Mouse (Mus musculus) layer of hippocampus, adult 8-10 months (tissue): ENCODE data around the gene Zfp609. TPM values are rescaled to one million over a fixed set of nuclear protein-coding genes. Genes with fewer than 3 reads are reported as not detected.
A peak's percentile ranks its signal among the peaks of the same experiment; 100 is the strongest.
"Not testable (repeated sequence)": the region's sequence is repeated elsewhere in the genome, so short reads cannot be mapped to it uniquely, and the experiment has no call there.

Experiments
- DNase-seq, 2 experiments: peaks; one replicate each; pipeline ENCODE4 v3.0.0; 2022; ENCODE audit warnings: low spot score in 2 of 2
- total RNA-seq, 4 experiments: library from RNA; stranded (reverse); gene quantifications; 2 replicates each; pipeline ENCODE4 v1.2.4; 2022

Gene Zfp609
- total RNA-seq, 4 experiments from 2014 or later, result 44.8 to 56.2 (median 50.2) TPM

GRCm38 (mm10) chr9:65676358-65677118, 150.8 kb downstream of the Zfp609 start:
- peak; percentile 93 to 94 for DNase-seq

GRCm38 (mm10) chr9:65675461-65676357, 151.7 kb downstream of the Zfp609 start:
- no peak for DNase-seq

- no peak for DNase-seq
Observed at GRCm38 (mm10) chr9:65672996-65673395, 154.4 kb downstream of the Zfp609 start.

- no peak for DNase-seq
Observed at GRCm38 (mm10) chr9:65671431-65671931, 155.9 kb downstream of the Zfp609 start.

GRCm38 (mm10) chr9:65667701-65668100, 159.7 kb downstream of the Zfp609 start, which contains the start of gene Oaz2:
Gene Oaz2 (plus strand): TSS chr9:65668001.
- DNase-seq, result no peak

GRCm38 (mm10) chr9:65666042-65666441, 161.3 kb downstream of the Zfp609 start:
- DNase-seq, result peak in 1 of 2 experiments; percentile 44

- peak in 1 of 2 experiments; percentile 53 for DNase-seq
Observed at GRCm38 (mm10) chr9:65664163-65664562, 163.2 kb downstream of the Zfp609 start.

GRCm38 (mm10) chr9:65661493-65661892, 165.9 kb downstream of the Zfp609 start:
- no peak for DNase-seq

- no peak for DNase-seq
Observed at GRCm38 (mm10) chr9:65661029-65661428, 166.3 kb downstream of the Zfp609 start.

- DNase-seq, result no peak
Observed at GRCm38 (mm10) chr9:65657218-65657617, 170.1 kb downstream of the Zfp609 start.

GRCm38 (mm10) chr9:65655540-65655939, 171.8 kb downstream of the Zfp609 start:
- DNase-seq, result no peak

GRCm38 (mm10) chr9:65654700-65655237, 172.6 kb downstream of the Zfp609 start:
- no peak for DNase-seq

- DNase-seq, result no peak
Observed at GRCm38 (mm10) chr9:65653741-65654140, 173.6 kb downstream of the Zfp609 start.

- DNase-seq, result not testable (repeated sequence)
Observed at GRCm38 (mm10) chr9:65651957-65652356, 175.4 kb downstream of the Zfp609 start.

- DNase-seq, result no peak
Observed at GRCm38 (mm10) chr9:65649997-65650396, 177.4 kb downstream of the Zfp609 start.

- no peak for DNase-seq
Observed at GRCm38 (mm10) chr9:65648730-65649129, 178.6 kb downstream of the Zfp609 start.

- DNase-seq, result no peak
Observed at GRCm38 (mm10) chr9:65646782-65647181, 180.6 kb downstream of the Zfp609 start.

- DNase-seq, result no peak
Observed at GRCm38 (mm10) chr9:65645984-65646383, 181.4 kb downstream of the Zfp609 start.

- DNase-seq, result no peak
Observed at GRCm38 (mm10) chr9:65644960-65645359, 182.4 kb downstream of the Zfp609 start.

- no peak for DNase-seq
Observed at GRCm38 (mm10) chr9:65642546-65642945, 184.8 kb downstream of the Zfp609 start.
